Comparison of ENCODE assay signal across 9 mouse cellular contexts in genomic region chr1:180546798-180547750, GRCm38 (mm10). TPM values are rescaled to one million over a fixed set of nuclear protein-coding genes. Genes with fewer than 3 reads are reported as not detected.
DNase-seq lines count a peak whose midpoint lies in the region; ATAC-seq and TF ChIP-seq lines count a peak whose summit lies in the region.
"Had no signal": no experiment of that assay in that cellular context is flagged by ENCODE, and none has a peak within 500 bp of the region (broad histone marks: within the 10 kb centered on the region; RNA-seq: fewer than 3 reads in every experiment).

No protein-coding gene starts in this region.

- H3K4me3 ChIP-seq in lung, embryonic 15.5 days, result no peak overlapping the region
- 0 out of 2 replicates have a peak overlapping the region, but pooled peaks have one; percentile 5 for H3K4me3 ChIP-seq in forebrain, postnatal 0 days (ENCODE audit: low read depth, low read length)
- no peak overlapping the region for H3K4me3 ChIP-seq in neural tube, embryonic 14.5 days (ENCODE audit: low read depth, low read length)

- H3K9me3 ChIP-seq in lung, embryonic 15.5 days, result no peaks in the 10 kb centered on the region
- no peaks in the 10 kb centered on the region for H3K9me3 ChIP-seq in forebrain, postnatal 0 days (ENCODE audit: low read length)
- no peaks in the 10 kb centered on the region for H3K9me3 ChIP-seq in neural tube, embryonic 14.5 days (ENCODE audit: control insufficient read depth, low read length)
- H3K9me3 ChIP-seq: megakaryocyte, embryonic 14.5 days had no signal

- ATAC-seq in lung, embryonic 15.5 days (ENCODE audit: borderline replicate concordance, extremely low read depth, low FRiP score, low TSS enrichment), result no peak
- no peak for ATAC-seq in forebrain, postnatal 0 days
- no peak for ATAC-seq in neural tube, embryonic 14.5 days (ENCODE audit: low read depth)
- ATAC-seq in frontal cortex, adult (ENCODE audit: low TSS enrichment), result no peak

- no peak for DNase-seq in lung, postnatal 36 days
- no peak for DNase-seq in forebrain, postnatal 0 days
- peak; percentile 20 to 39 for DNase-seq in kidney, postnatal 36 days
- no peak for DNase-seq in cerebellum, adult 11-12 months
- no peak for DNase-seq in layer of hippocampus, postnatal 14 days (ENCODE audit: low spot score in 2 of 2)

- TF ChIP-seq CTCF in forebrain, postnatal 0 days (IDR thresholded peaks at IDR 0.05; ENCODE audit: low read depth), result no peak

- peaks cover 16% of the 10 kb centered on the region for H3K4me1 ChIP-seq in lung, embryonic 15.5 days
- 0 out of 2 replicates have a peak, but pooled peaks cover 3% of the 10 kb centered on the region for H3K4me1 ChIP-seq in forebrain, postnatal 0 days (ENCODE audit: insufficient read depth)
- H3K4me1 ChIP-seq in neural tube, embryonic 14.5 days (ENCODE audit: control insufficient read depth, insufficient read depth, low read length), result peaks cover 17% of the 10 kb centered on the region

- no peaks in the 10 kb centered on the region for H3K36me3 ChIP-seq in lung, embryonic 15.5 days
- no peaks in the 10 kb centered on the region for H3K36me3 ChIP-seq in forebrain, postnatal 0 days (ENCODE audit: insufficient read depth)
- no peaks in the 10 kb centered on the region for H3K36me3 ChIP-seq in neural tube, embryonic 14.5 days (ENCODE audit: control insufficient read depth, insufficient read depth, low read length)

- peaks cover 8% of the 10 kb centered on the region; the same call in 1 of the 2 replicates for H3K27me3 ChIP-seq in lung, embryonic 15.5 days
- no peaks in the 10 kb centered on the region for H3K27me3 ChIP-seq in forebrain, postnatal 0 days (ENCODE audit: insufficient read depth, low read length)
- H3K27me3 ChIP-seq in neural tube, embryonic 14.5 days (ENCODE audit: control insufficient read depth, insufficient read depth, low read length), result no peaks in the 10 kb centered on the region
- H3K27me3 ChIP-seq: megakaryocyte, embryonic 14.5 days had no signal

- H3K9ac ChIP-seq in lung, embryonic 15.5 days, result no peak overlapping the region
- H3K9ac ChIP-seq in forebrain, postnatal 0 days, result 0 out of 2 replicates have a peak overlapping the region, but pooled peaks have one; percentile 31
- H3K9ac ChIP-seq in neural tube, embryonic 14.5 days (replicated peaks; ENCODE audit: low read depth, low read length), result no peak overlapping the region

- WGBS in lung, embryonic 15.5 days, result 48% methylated on average over 13 of the region's 13 CpGs
- 48% methylated on average over 13 of the region's 13 CpGs for WGBS in forebrain, postnatal 0 days
- 39% methylated on average over 13 of the region's 13 CpGs for WGBS in neural tube, embryonic 14.5 days

- no peak overlapping the region for H3K27ac ChIP-seq in lung, embryonic 15.5 days
- H3K27ac ChIP-seq in forebrain, postnatal 0 days (ENCODE audit: low read depth, low read length), result no peak overlapping the region
- peak overlapping the region; percentile 64 for H3K27ac ChIP-seq in neural tube, embryonic 14.5 days (ENCODE audit: low read depth, low read length)

- peak overlapping the region; percentile 48 for H3K4me2 ChIP-seq in lung, embryonic 15.5 days
- H3K4me2 ChIP-seq in forebrain, postnatal 0 days (ENCODE audit: low read depth), result peak overlapping the region; percentile 36; the same call in 1 of the 2 replicates
- H3K4me2 ChIP-seq in neural tube, embryonic 14.5 days (ENCODE audit: low read depth, low read length), result peak overlapping the region; percentile 39

RNA-seq across cellular contexts. Expression of gene Parp1, which starts 21.6 kb away (rescaled TPM):
- polyA plus RNA-seq in lung, embryonic 15.5 days (2015; fragmentation: Nextera tagmentation; extraction: Ambion mirVana), result 123 and 130 TPM in 2 replicates
- total RNA-seq in forebrain, postnatal 0 days (2014; rRNA removed), result 92.2 and 95.3 TPM in 2 replicates
- polyA plus RNA-seq in forebrain, postnatal 0 days (2015; fragmentation: Nextera tagmentation; extraction: Ambion mirVana), result 51.6 and 57.5 TPM in 2 replicates
- polyA plus RNA-seq in neural tube, embryonic 14.5 days (2014; fragmentation: Nextera tagmentation; extraction: Ambion mirVana), result 76.2 and 107 TPM in 2 replicates
- total RNA-seq in layer of hippocampus, postnatal 14 days (2021), result 100 to 1,000 TPM; 162 to 172 TPM

Comparison
In these comparisons a context has a peak if more than half of its experiments do, and no peak if none do; other contexts are left out.
1. DNase-seq: peak in kidney, postnatal 36 days (2 of 2); none in lung, postnatal 36 days (single experiment), forebrain, postnatal 0 days (single experiment), cerebellum, adult 11-12 months (single experiment) and layer of hippocampus, postnatal 14 days (0 of 2).
2. Peak in every context shown above with its lines, with median percentiles within 50 percentile points of each other: H3K4me2 ChIP-seq.